Mouse (Mus musculus) heart, embryonic 15.5 days (tissue): ENCODE data around the gene Crtc1. TPM values are rescaled to one million over a fixed set of nuclear protein-coding genes. Genes with fewer than 3 reads are reported as not detected.

ENCODE experiments used
- ATAC-seq: fragments of 200-750 bp; cut with Nextera tagmentation; replicated peaks from 2 replicates; pipeline ENCODE4 v1.8.0; 2017; ENCODE audit warnings: low read depth, moderate TSS enrichment; ENCODE audit not compliant: insufficient number of reproducible peaks, insufficient read depth, low FRiP score
- H3K27ac ChIP-seq: fragments of 300-500 bp; sonication (generic); 2 replicates; pipeline ENCODE4 v1.5.1; 2015; ENCODE audit warnings: mild to moderate bottlenecking, inconsistent platforms
- H3K27me3 ChIP-seq: fragments of 300-500 bp; sonication (generic); 2 replicates; pipeline ENCODE4 v1.6.1; 2015; ENCODE audit warnings: inconsistent platforms
- H3K36me3 ChIP-seq: fragments of 300-500 bp; sonication (generic); 2 replicates; pipeline ENCODE4 v1.6.1; 2015; ENCODE audit warnings: mild to moderate bottlenecking, inconsistent platforms
- H3K4me1 ChIP-seq: fragments of 300-500 bp; sonication (generic); replicated peaks from 2 replicates; pipeline ENCODE4 v1.6.1; 2015; ENCODE audit warnings: inconsistent platforms
- H3K4me2 ChIP-seq: fragments of 300-500 bp; sonication (generic); 2 replicates; pipeline ENCODE4 v1.6.1; 2015; ENCODE audit warnings: inconsistent platforms, mild to moderate bottlenecking, moderate library complexity
- H3K4me3 ChIP-seq: fragments of 300-500 bp; sonication (generic); 2 replicates; pipeline ENCODE4 v1.5.1; 2015; ENCODE audit warnings: mild to moderate bottlenecking, inconsistent platforms
- H3K9ac ChIP-seq: fragments of 300-500 bp; sonication (generic); 2 replicates; pipeline ENCODE4 v1.6.1; 2015; ENCODE audit warnings: mild to moderate bottlenecking, inconsistent platforms
- H3K9me3 ChIP-seq: fragments of 300-500 bp; sonication (generic); replicated peaks from 2 replicates; pipeline ENCODE4 v1.6.1; 2016; ENCODE audit warnings: inconsistent platforms
- WGBS: fragments of 180-500 bp; shearing (Covaris S2); methylation state at CpG from one replicate; pipeline ENCODE4 v1.1.7; 2015; ENCODE audit warnings: mixed read lengths; 5-methylcytosine and 5-hydroxymethylcytosine counted together
- polyA plus RNA-seq: library from polyadenylated mRNA; unstranded; fragments of >200 nt; fragmentation: Nextera tagmentation; extraction: Ambion mirVana; gene quantifications from 2 replicates; pipeline ENCODE4 v1.2.1, GENCODE M21; 2015

Gene Crtc1
- polyA plus RNA-seq, 1 experiment from 2014 or later: 8.7 TPM

DNA sequence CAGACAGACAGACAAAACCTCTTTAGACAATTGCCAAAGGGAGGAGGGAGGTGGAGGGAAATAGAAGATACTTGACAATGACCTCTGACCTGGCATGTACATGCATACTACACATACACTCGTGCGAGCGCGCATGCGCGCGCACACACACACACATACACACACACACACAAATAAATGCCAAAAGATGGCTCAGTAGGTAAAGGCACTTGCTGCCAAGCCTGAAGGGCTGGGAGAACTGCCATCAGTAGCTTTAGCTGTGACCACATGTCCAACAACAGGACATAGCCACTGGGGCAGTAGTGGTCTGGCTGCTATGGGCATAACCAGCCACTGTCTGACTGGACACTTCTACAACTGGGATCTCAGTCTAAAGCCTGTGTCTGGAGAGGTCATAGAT lies 32.5 kb upstream of the Crtc1 start:
- Histone ChIP-seq H3K27me3 (no peaks in the 10 kb centered on the region), H3K27ac (no peak overlapping the region), H3K4me1 (peaks cover 46% of the 10 kb centered on the region), H3K36me3 (no peaks in the 10 kb centered on the region), H3K4me3 (no peak overlapping the region), H3K9ac (no peak overlapping the region), H3K4me2 (no peak overlapping the region), H3K9me3 (no peaks in the 10 kb centered on the region)
- 95% methylated on average over 7 of the region's 7 CpGs for WGBS
- ATAC-seq: no peak

DNA sequence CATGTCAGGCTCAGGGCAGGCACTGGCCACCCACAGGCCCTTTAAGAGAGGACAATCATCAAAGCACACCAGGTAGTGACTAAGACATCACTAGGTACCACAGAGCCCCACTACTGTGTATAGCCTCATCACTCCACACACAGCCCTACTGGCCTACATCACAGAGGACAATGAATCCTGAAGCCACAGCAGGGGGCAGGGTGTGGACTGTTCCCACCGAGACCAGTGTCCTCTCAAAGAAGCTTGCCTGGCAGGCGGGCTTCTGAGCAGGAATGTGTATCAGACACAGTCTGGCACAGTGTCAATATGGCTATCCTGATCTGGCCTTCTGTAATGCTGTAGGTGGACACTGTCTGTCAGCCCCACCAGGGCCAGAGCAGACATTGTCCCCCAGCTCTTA lies 30.6 kb upstream of the Crtc1 start:
- Histone ChIP-seq H3K27ac (no peak overlapping the region), H3K36me3 (no peaks in the 10 kb centered on the region), H3K27me3 (no peaks in the 10 kb centered on the region), H3K4me2 (no peak overlapping the region), H3K4me3 (no peak overlapping the region), H3K9me3 (no peaks in the 10 kb centered on the region), H3K4me1 (peaks cover 43% of the 10 kb centered on the region), H3K9ac (no peak overlapping the region)
- WGBS: 41% methylated on average over 2 of the region's 2 CpGs
- no peak for ATAC-seq

DNA sequence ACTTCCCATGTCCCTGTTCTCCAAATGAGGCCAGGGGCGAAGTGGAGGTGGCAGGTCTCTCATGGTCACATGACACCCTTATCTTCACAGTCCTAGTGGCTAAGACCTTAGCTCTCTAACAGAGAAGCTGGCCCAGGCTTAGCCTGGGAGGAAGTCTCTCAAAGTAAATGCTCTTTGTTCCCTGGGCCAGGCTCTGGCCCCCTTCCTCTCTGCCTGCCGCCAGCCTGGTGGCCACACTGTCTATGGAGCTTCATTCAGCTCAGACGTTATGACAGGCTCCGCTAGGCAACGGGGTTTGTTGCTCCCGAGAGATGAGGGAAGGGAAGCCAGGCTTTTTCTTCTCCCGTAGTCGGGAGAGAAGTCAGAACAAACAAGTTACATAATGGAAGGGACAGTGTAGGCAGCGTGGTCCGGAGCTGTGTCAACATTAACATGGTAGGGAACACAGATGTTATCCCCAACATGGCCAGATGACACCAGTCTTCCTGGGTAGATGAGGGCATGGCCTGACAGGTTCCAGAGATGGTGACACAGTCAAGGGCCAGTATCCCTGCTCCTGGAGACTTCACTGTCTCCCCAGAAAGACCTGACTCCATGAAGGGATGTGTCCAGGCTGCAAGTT lies 30.0 kb upstream of the Crtc1 start:
- H3K27me3 ChIP-seq: no peaks in the 10 kb centered on the region
- H3K9me3 ChIP-seq: no peaks in the 10 kb centered on the region
- no peak overlapping the region for H3K4me3 ChIP-seq
- no peak overlapping the region; the same call in 1 of the 2 replicates for H3K4me2 ChIP-seq
- WGBS: 28% methylated on average over 10 of the region's 10 CpGs
- peaks cover 46% of the 10 kb centered on the region for H3K4me1 ChIP-seq
- peak overlapping the region; percentile 46 for H3K27ac ChIP-seq
- ATAC-seq: peak; percentile 55; the same call in 1 of the 2 replicates
- H3K9ac ChIP-seq: no peak overlapping the region
- H3K36me3 ChIP-seq: no peaks in the 10 kb centered on the region

DNA sequence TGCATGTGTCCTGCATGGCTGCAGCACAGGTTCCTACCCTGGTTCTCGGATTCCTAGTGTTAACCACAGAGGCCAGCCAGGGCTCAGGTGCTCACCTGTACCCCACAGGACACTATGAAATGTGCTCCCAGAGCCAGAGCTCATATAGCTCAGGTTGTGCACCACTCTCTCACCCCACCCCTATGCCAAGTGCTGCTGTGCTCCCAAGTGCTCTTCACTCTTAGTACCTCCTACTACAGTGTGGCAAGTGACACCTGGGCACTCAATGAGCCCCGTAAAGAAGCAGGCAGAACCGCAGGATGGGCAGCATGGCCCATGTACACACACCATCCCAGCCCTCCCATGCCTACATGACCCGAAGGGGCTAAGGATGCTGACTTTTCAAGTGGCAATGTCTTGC lies 29.4 kb upstream of the Crtc1 start:
- Histone ChIP-seq H3K27me3 (no peaks in the 10 kb centered on the region), H3K4me3 (no peak overlapping the region), H3K27ac (no peak overlapping the region), H3K9me3 (no peaks in the 10 kb centered on the region), H3K4me1 (peaks cover 46% of the 10 kb centered on the region), H3K36me3 (no peaks in the 10 kb centered on the region), H3K9ac (no peak overlapping the region), H3K4me2 (no peak overlapping the region)
- 85% methylated on average over 4 of the region's 4 CpGs for WGBS
- no peak for ATAC-seq

DNA sequence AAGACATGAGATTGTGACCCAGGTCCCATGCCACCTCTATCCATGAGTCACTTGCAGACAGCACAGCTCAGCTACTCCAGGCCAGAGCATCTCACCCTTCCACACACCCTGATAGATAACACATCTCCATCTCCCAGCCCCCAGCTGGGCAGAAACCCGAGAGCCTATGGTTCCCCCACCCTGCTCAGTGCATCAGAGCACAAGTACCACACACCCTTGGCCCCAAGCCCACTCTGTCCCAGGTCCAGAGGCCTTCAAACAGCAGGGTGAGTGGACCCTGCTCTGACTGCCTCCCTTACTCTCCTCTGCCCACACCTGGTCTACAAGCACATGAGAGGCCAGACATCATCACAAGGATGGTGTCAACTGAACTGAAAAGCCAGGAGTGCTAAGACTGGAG lies 28.5 kb upstream of the Crtc1 start:
- 33% methylated on average over 1 of the region's 1 CpGs for WGBS
- Histone ChIP-seq H3K4me1 (peaks cover 48% of the 10 kb centered on the region), H3K9me3 (no peaks in the 10 kb centered on the region), H3K9ac (no peak overlapping the region), H3K4me2 (no peak overlapping the region), H3K36me3 (no peaks in the 10 kb centered on the region), H3K27me3 (no peaks in the 10 kb centered on the region), H3K27ac (no peak overlapping the region), H3K4me3 (no peak overlapping the region)
- ATAC-seq: no peak

DNA sequence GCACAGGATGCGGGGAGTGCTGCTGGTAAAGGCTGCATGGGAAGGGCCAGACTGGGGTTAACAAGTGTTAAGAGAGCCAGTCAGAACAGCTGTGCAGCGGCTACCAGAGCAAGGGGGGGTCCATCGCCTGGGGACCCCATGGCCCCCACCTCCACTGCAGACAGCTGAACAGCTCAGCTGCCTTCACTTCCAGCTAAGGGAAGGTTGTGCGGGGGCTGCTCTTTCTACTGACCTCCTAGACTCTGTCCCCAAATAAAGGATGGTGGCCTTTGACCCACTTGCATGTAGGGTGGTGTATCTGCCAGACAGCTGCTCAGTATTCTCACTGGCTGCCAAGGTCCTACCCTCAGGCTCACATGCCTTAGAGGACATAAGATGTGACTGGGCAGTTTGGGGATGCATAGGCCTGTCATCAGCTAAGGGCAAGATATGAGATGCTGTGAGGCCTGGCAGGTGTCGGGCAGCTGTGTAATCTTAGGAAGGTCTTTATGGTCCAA lies 27.9 kb upstream of the Crtc1 start:
- no peaks in the 10 kb centered on the region for H3K9me3 ChIP-seq
- ATAC-seq: no peak
- H3K36me3 ChIP-seq: no peaks in the 10 kb centered on the region
- WGBS: 67% methylated on average over 5 of the region's 5 CpGs
- H3K4me3 ChIP-seq: no peak overlapping the region
- no peaks in the 10 kb centered on the region for H3K27me3 ChIP-seq
- H3K4me2 ChIP-seq: 0 out of 2 replicates have a peak overlapping the region, but pooled peaks have one; percentile 11
- peaks cover 48% of the 10 kb centered on the region for H3K4me1 ChIP-seq
- no peak overlapping the region for H3K27ac ChIP-seq
- H3K9ac ChIP-seq: no peak overlapping the region; the same call in 1 of the 2 replicates

DNA sequence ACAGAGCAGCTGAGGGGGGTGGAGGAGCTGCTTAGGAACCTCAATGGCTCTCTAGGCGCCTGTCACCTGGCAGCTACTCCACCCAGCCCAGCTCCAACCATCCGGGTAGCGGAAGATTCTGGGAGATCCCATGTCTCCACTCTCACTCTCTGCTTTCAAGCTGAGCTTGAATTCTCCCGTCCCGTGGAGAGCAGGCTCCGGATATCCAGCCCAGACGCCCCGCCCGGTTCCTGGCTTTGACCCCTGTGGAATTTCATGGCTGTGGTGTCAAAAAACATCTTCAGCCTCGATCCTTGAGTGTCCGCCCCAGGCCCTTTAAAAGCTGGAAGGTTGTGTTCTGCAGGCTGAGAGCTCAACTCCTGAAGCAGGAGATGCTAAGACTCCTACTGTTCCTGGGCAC lies 27.4 kb upstream of the Crtc1 start:
- H3K27ac ChIP-seq: no peak overlapping the region

DNA sequence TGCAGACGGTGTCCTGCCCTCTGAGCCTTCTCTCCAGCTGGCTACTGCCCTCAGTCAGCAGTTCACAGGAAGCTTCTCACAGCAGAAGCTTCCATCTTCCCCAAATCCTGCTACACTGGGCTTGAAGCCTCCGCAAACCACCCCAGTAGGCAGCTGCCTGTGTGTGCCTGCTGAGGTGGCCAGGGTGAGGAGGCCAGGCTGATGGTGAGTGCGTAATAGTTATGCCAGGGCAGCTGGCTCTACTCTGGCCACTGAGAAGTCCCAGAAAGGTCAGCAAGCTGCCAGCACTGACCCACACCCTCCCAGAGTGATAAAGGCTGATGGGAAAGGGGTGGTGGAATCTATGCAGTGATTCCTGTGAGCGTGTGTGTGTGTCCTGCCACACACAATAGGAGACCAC lies 26.9 kb upstream of the Crtc1 start:
- H3K4me1 ChIP-seq: peaks cover 57% of the 10 kb centered on the region
- H3K9ac ChIP-seq: no peak overlapping the region
- H3K27me3 ChIP-seq: no peaks in the 10 kb centered on the region
- ATAC-seq: no peak
- H3K36me3 ChIP-seq: no peaks in the 10 kb centered on the region
- no peak overlapping the region for H3K4me3 ChIP-seq
- H3K9me3 ChIP-seq: no peaks in the 10 kb centered on the region
- 85% methylated on average over 4 of the region's 4 CpGs for WGBS
- H3K27ac ChIP-seq: no peak overlapping the region
- H3K4me2 ChIP-seq: no peak overlapping the region

More for the DNA sequence above, 27.4 kb upstream of the Crtc1 start:
- Histone ChIP-seq H3K9ac (no peak overlapping the region; the same call in 1 of the 2 replicates), H3K4me2 (0 out of 2 replicates have a peak overlapping the region, but pooled peaks have one; percentile 11), H3K27me3 (no peaks in the 10 kb centered on the region), H3K4me1 (peaks cover 53% of the 10 kb centered on the region), H3K36me3 (no peaks in the 10 kb centered on the region), H3K4me3 (no peak overlapping the region), H3K9me3 (no peaks in the 10 kb centered on the region)
- ATAC-seq: no peak
- WGBS: 48% methylated on average over 11 of the region's 11 CpGs

DNA sequence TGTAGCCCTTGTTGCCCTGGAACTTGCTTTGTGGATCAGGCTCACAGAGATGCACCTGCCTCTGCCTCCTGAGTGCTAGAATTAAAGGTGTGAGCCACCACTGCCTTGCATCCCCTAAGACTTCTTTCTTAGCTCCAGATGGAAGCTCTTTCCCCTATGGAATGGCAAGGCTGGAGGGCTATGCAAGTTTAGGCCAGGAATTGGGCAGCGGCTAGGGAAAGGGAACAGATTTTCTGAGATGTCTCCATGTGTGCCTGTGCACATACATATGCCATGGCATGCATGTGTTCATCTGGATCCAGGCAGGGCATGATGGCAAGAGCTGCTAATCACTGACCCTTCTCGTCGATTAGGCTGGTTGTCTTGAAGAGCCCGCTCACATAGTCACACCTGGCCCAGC lies 26.3 kb upstream of the Crtc1 start:
- Histone ChIP-seq H3K27ac (no peak overlapping the region), H3K4me1 (peaks cover 63% of the 10 kb centered on the region), H3K4me2 (no peak overlapping the region), H3K36me3 (no peaks in the 10 kb centered on the region), H3K27me3 (no peaks in the 10 kb centered on the region), H3K9ac (no peak overlapping the region), H3K4me3 (no peak overlapping the region), H3K9me3 (no peaks in the 10 kb centered on the region)
- ATAC-seq: no peak
- 96% methylated on average over 4 of the region's 4 CpGs for WGBS

DNA sequence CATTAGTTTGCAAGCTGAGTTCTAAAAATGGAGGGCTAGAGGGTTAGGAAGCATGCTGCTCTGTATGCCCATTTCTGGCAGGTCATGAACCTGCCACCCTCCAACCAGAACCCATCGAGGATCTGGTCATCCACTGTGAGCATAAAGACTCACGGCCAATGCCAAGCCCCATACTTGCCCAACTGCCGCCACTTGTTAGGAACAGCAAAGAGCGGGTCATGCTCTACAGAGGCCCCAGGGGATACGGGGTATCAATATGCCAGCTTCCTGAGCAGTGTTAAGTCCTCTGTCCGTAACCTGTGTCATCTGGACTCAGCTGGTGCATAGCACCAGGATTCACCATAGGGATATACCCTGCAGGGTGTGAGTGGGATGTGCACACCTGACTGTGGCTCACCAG lies 24.8 kb upstream of the Crtc1 start:
- ATAC-seq: no peak
- WGBS: 89% methylated on average over 6 of the region's 6 CpGs
- H3K9me3 ChIP-seq: no peaks in the 10 kb centered on the region
- H3K4me3 ChIP-seq: no peak overlapping the region
- no peaks in the 10 kb centered on the region for H3K36me3 ChIP-seq
- peaks cover 61% of the 10 kb centered on the region for H3K4me1 ChIP-seq
- H3K9ac ChIP-seq: no peak overlapping the region
- no peaks in the 10 kb centered on the region for H3K27me3 ChIP-seq
- no peak overlapping the region for H3K4me2 ChIP-seq
- H3K27ac ChIP-seq: no peak overlapping the region

DNA sequence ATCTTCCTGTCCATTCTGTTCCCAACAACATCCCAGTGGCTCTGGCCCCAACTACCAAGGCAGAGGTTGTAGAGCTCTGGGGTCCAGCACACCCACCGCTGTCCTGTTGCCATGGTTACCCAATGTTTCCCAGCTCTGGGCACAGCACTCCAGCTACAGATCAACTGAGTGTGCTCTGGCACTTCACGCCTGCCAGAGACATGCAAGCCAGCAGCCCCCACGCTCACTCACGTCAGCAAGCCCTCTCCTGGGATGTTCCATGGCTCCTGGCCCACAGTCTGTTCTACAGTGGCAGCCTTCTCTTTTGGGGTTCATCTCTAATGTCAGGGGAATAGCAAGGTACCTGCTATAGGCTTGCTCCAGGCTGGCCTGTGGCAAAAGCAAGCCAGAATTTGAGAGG lies 23.9 kb upstream of the Crtc1 start:
- WGBS: 70% methylated on average over 4 of the region's 4 CpGs
- Histone ChIP-seq H3K36me3 (no peaks in the 10 kb centered on the region), H3K27ac (no peak overlapping the region), H3K27me3 (no peaks in the 10 kb centered on the region), H3K9me3 (no peaks in the 10 kb centered on the region), H3K4me3 (no peak overlapping the region), H3K9ac (no peak overlapping the region), H3K4me1 (peaks cover 52% of the 10 kb centered on the region), H3K4me2 (no peak overlapping the region)
- ATAC-seq: no peak

DNA sequence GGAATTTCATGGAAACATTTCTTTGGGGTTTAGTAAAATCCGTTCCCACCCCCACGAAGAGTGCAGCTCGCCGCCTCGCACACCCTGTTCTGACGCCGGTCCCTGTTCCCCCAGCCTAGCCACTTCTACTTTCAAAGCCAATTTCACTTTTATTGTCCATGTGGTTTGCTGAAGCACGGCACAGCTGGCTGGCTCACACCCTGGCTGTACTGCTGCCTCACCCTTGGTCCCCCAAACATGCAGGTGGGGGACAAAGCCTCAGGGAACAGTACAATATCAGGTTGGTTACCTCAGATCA lies 23.1 kb upstream of the Crtc1 start:
- Histone ChIP-seq H3K27me3 (no peaks in the 10 kb centered on the region), H3K4me1 (peaks cover 44% of the 10 kb centered on the region), H3K36me3 (no peaks in the 10 kb centered on the region), H3K4me3 (no peak overlapping the region), H3K9me3 (no peaks in the 10 kb centered on the region), H3K9ac (no peak overlapping the region), H3K27ac (no peak overlapping the region), H3K4me2 (no peak overlapping the region)
- no peak for ATAC-seq
- 87% methylated on average over 8 of the region's 8 CpGs for WGBS
